Comparison of ENCODE assay signal across 23 mouse cellular contexts in genomic region chr10:117290046-117290870, GRCm38 (mm10). TPM values are rescaled to one million over a fixed set of nuclear protein-coding genes. Genes with fewer than 3 reads are reported as not detected.
"Had no signal": no experiment of that assay in that cellular context is flagged by ENCODE, and none has a peak within 500 bp of the region (broad histone marks: within the 10 kb centered on the region; RNA-seq: fewer than 3 reads in every experiment).

No protein-coding gene starts in this region.

- DNase-seq: gastrocnemius, postnatal 14 days; heart, adult 18-20 months; heart, postnatal 10 days; heart, postnatal 4 days; kidney, adult 18-20 months; kidney, adult 8-10 months; kidney, postnatal 10 days; kidney, postnatal 25 days; kidney, postnatal 4 days; left cerebral cortex, postnatal 4 days had no signal

RNA-seq across cellular contexts. Expression of gene Lyz1, which starts 2.4 kb away (rescaled TPM):
- total RNA-seq: liver, adult 2 months had no signal

RNA-seq across cellular contexts. Expression of gene 9530003J23Rik, which starts 51.8 kb away (rescaled TPM):
- total RNA-seq: gastrocnemius, adult 18-20 months; gastrocnemius, adult 8-10 months; gastrocnemius, postnatal 14 days; gastrocnemius, postnatal 4 days; granulocyte monocyte progenitor cell, adult 5-6 weeks; heart, adult 18-20 months; heart, adult 8-10 months; heart, postnatal 10 days; heart, postnatal 25 days; heart, postnatal 4 days; layer of hippocampus, adult 2 months; layer of hippocampus, postnatal 10 days; layer of hippocampus, postnatal 25 days; left cerebral cortex, adult 2 months; left cerebral cortex, postnatal 10 days; left cerebral cortex, postnatal 25 days; left cerebral cortex, postnatal 4 days; liver, adult 2 months had no signal
